Mouse (Mus musculus) ES-CJ7 (cell line): Measurements from ENCODE around the gene Trim28.
"Not testable (repeated sequence)": the region's sequence is repeated elsewhere in the genome, so short reads cannot be mapped to it uniquely, and the experiment has no call there.

Source experiments
- DNase-seq: peaks from one replicate; pipeline ENCODE4 v3.0.0; 2011; ENCODE audit warnings: low read depth, low spot score

The Trim28 gene

DNA sequence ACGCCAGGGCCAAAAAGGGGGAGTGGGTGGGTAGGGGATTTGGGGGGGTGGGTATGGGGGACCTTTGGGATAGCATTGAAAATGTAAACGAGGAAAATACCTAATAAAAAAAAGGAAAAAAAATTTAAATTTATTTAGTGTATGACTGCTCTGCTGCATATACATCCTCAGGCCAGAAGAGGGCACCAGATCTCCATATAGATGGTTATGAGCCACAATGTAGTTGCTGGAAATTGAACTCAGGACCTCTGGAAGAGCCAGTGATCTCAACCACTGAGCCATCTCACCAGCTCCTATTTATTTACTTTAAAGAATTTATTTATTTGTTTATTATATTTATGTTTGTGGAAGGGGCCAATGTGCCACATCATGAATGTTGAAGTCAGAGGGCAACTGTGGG is 64.5 kb downstream of the Trim28 start:
- DNase-seq: not testable (repeated sequence)

DNA sequence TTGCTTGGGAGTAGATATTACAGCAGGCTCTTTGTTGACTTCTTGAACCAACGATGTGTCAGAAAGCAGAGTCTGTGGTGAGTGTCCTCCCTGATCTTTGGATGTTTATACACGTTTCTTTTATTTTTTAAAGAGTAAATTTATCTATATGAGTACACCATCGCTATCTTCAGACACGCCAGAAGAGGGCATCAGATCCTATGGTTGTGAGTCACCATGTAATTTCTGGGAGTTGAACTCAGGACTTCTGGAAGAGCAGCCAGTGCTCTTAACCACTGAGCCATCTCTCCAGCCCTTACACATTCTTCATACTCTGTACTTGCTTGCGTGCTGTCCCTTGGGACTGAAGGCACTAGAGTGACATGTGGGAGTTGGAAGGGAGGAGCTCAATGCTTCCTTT is 73.4 kb downstream of the Trim28 start:
- DNase-seq: no peak
